Mouse (Mus musculus) hindbrain, embryonic 16.5 days (tissue): ENCODE results near the gene Rorc. TPM values are rescaled to one million over a fixed set of nuclear protein-coding genes. Genes with fewer than 3 reads are reported as not detected.

Experiments
- ATAC-seq: fragments of 200-750 bp; cut with Nextera tagmentation; 2 replicates; pipeline ENCODE4 v1.8.0; 2017; ENCODE audit warnings: moderate TSS enrichment, moderate library complexity
- H3K27ac ChIP-seq: fragments of 300-500 bp; sonication (generic); 2 replicates; pipeline ENCODE4 v1.5.1; 2014; ENCODE audit warnings: low read depth, mild to moderate bottlenecking, control low read depth, low read length, moderate library complexity
- H3K27me3 ChIP-seq: fragments of 300-500 bp; sonication (generic); replicated peaks from 2 replicates; pipeline ENCODE4 v1.6.1; 2014; ENCODE audit warnings: low read length; ENCODE audit not compliant: control insufficient read depth, insufficient read depth
- H3K36me3 ChIP-seq: fragments of 300-500 bp; sonication (generic); 2 replicates; pipeline ENCODE4 v1.6.1; 2014; ENCODE audit warnings: mild to moderate bottlenecking, low read length, moderate library complexity, mixed read lengths; ENCODE audit not compliant: control insufficient read depth, insufficient read depth
- H3K4me1 ChIP-seq: fragments of 300-500 bp; sonication (generic); 2 replicates; pipeline ENCODE4 v1.6.1; 2014; ENCODE audit warnings: low read depth, low read length; ENCODE audit not compliant: control insufficient read depth, insufficient read depth
- H3K4me2 ChIP-seq: fragments of 300-500 bp; sonication (generic); 2 replicates; pipeline ENCODE4 v1.6.1; 2014; ENCODE audit warnings: mild to moderate bottlenecking, low read length, control low read depth, moderate library complexity
- H3K4me3 ChIP-seq: fragments of 300-500 bp; sonication (generic); 2 replicates; pipeline ENCODE4 v1.5.1; 2014; ENCODE audit warnings: mild to moderate bottlenecking, low read length, control low read depth, moderate library complexity
- H3K9ac ChIP-seq: fragments of 300-500 bp; sonication (generic); 2 replicates; pipeline ENCODE4 v1.6.1; 2014; ENCODE audit warnings: low read depth, mild to moderate bottlenecking, control low read depth, low read length, moderate library complexity
- H3K9me3 ChIP-seq: fragments of 300-500 bp; sonication (generic); 2 replicates; pipeline ENCODE4 v1.6.1; 2014; ENCODE audit warnings: mild to moderate bottlenecking, low read length, moderate library complexity; ENCODE audit not compliant: control insufficient read depth
- WGBS: fragments of 180-500 bp; shearing (Covaris S2); extraction: QIAGEN DNeasy Blood & Tissue Kit; methylation state at CpG from one replicate; pipeline ENCODE4 v1.1.7; 2014; 5-methylcytosine and 5-hydroxymethylcytosine counted together
- polyA plus RNA-seq: library from polyadenylated mRNA; unstranded; fragments of >200 nt; fragmentation: Nextera tagmentation; extraction: Ambion mirVana; gene quantifications from 2 replicates; pipeline ENCODE4 v1.2.1, GENCODE M21; 2015

The Rorc gene
- polyA plus RNA-seq, 1 experiment from 2014 or later = 0.36 TPM

GRCm38 (mm10) chr3:94383476-94383875 lies 10.9 kb downstream of the Rorc start:
- no peaks in the 10 kb centered on the region for H3K4me1 ChIP-seq
- no peak for ATAC-seq
- 65% methylated on average over 3 of the region's 3 CpGs for WGBS

GRCm38 (mm10) chr3:94386671-94387070 lies 14.1 kb downstream of the Rorc start:
- H3K27ac ChIP-seq = no peak overlapping the region
- no peak overlapping the region for H3K9ac ChIP-seq
- H3K4me2 ChIP-seq = no peak overlapping the region
- no peaks in the 10 kb centered on the region for H3K36me3 ChIP-seq
- H3K4me1 ChIP-seq = no peaks in the 10 kb centered on the region
- 65% methylated on average over 4 of the region's 4 CpGs for WGBS
- no peak for ATAC-seq
- no peak overlapping the region for H3K4me3 ChIP-seq
- H3K27me3 ChIP-seq = no peaks in the 10 kb centered on the region
- no peaks in the 10 kb centered on the region for H3K9me3 ChIP-seq

More at GRCm38 (mm10) chr3:94383476-94383875, 10.9 kb downstream of the Rorc start:
- Histone ChIP-seq H3K4me2 (no peak overlapping the region), H3K27me3 (no peaks in the 10 kb centered on the region), H3K27ac (no peak overlapping the region), H3K36me3 (no peaks in the 10 kb centered on the region), H3K9me3 (no peaks in the 10 kb centered on the region), H3K4me3 (no peak overlapping the region), H3K9ac (no peak overlapping the region)

- Histone ChIP-seq H3K27me3 (no peaks in the 10 kb centered on the region), H3K9ac (no peak overlapping the region), H3K27ac (no peak overlapping the region), H3K36me3 (no peaks in the 10 kb centered on the region), H3K4me1 (no peaks in the 10 kb centered on the region), H3K9me3 (no peaks in the 10 kb centered on the region), H3K4me3 (no peak overlapping the region), H3K4me2 (no peak overlapping the region)
- ATAC-seq = no peak
- 92% methylated on average over 10 of the region's 10 CpGs for WGBS
Measured at GRCm38 (mm10) chr3:94387391-94387790, 14.8 kb downstream of the Rorc start.

GRCm38 (mm10) chr3:94388047-94388446 lies 15.5 kb downstream of the Rorc start:
- no peak overlapping the region for H3K9ac ChIP-seq
- no peaks in the 10 kb centered on the region for H3K9me3 ChIP-seq
- H3K4me2 ChIP-seq = no peak overlapping the region
- WGBS = 83% methylated on average over 5 of the region's 5 CpGs
- no peaks in the 10 kb centered on the region for H3K36me3 ChIP-seq
- no peak overlapping the region for H3K4me3 ChIP-seq
- no peak for ATAC-seq
- H3K27ac ChIP-seq = no peak overlapping the region
- H3K4me1 ChIP-seq = no peaks in the 10 kb centered on the region
- H3K27me3 ChIP-seq = no peaks in the 10 kb centered on the region

- Histone ChIP-seq H3K9ac (no peak overlapping the region), H3K4me2 (no peak overlapping the region), H3K4me1 (no peaks in the 10 kb centered on the region), H3K27me3 (no peaks in the 10 kb centered on the region), H3K36me3 (no peaks in the 10 kb centered on the region), H3K27ac (no peak overlapping the region), H3K9me3 (no peaks in the 10 kb centered on the region), H3K4me3 (no peak overlapping the region)
- 92% methylated on average over 16 of the region's 16 CpGs for WGBS
- no peak for ATAC-seq
Measured at GRCm38 (mm10) chr3:94389420-94389819, 16.8 kb downstream of the Rorc start.

- no peaks in the 10 kb centered on the region for H3K36me3 ChIP-seq
- H3K4me3 ChIP-seq = no peak overlapping the region
- H3K9ac ChIP-seq = no peak overlapping the region
- 69% methylated on average over 5 of the region's 5 CpGs for WGBS
- peak; percentile 54; the same call in 1 of the 2 replicates for ATAC-seq
- H3K4me2 ChIP-seq = no peak overlapping the region
- H3K9me3 ChIP-seq = no peaks in the 10 kb centered on the region
- H3K4me1 ChIP-seq = no peaks in the 10 kb centered on the region
- no peaks in the 10 kb centered on the region for H3K27me3 ChIP-seq
- H3K27ac ChIP-seq = no peak overlapping the region
Measured at GRCm38 (mm10) chr3:94391001-94391400, 18.4 kb downstream of the Rorc start.

GRCm38 (mm10) chr3:94392128-94392527 lies 19.5 kb downstream of the Rorc start:
- Histone ChIP-seq H3K9me3 (no peaks in the 10 kb centered on the region), H3K4me2 (no peak overlapping the region), H3K4me3 (no peak overlapping the region), H3K9ac (no peak overlapping the region), H3K27me3 (no peaks in the 10 kb centered on the region), H3K27ac (no peak overlapping the region), H3K4me1 (no peaks in the 10 kb centered on the region), H3K36me3 (no peaks in the 10 kb centered on the region)
- no peak for ATAC-seq
- WGBS = 91% methylated on average over 2 of the region's 2 CpGs

- ATAC-seq = 0 out of 2 replicates have a peak, but pooled peaks have one; percentile 22
- no peaks in the 10 kb centered on the region for H3K36me3 ChIP-seq
Measured at GRCm38 (mm10) chr3:94393049-94393448, 20.5 kb downstream of the Rorc start.

GRCm38 (mm10) chr3:94396336-94396735 lies 23.7 kb downstream of the Rorc start:
- no peaks in the 10 kb centered on the region for H3K9me3 ChIP-seq
- H3K4me3 ChIP-seq = no peak overlapping the region
- no peaks in the 10 kb centered on the region for H3K27me3 ChIP-seq
- H3K4me1 ChIP-seq = peaks cover 9% of the 10 kb centered on the region
- H3K36me3 ChIP-seq = no peaks in the 10 kb centered on the region
- no peak overlapping the region for H3K9ac ChIP-seq
- no peak for ATAC-seq
- WGBS = 86% methylated on average over 1 of the region's 1 CpGs
- H3K4me2 ChIP-seq = no peak overlapping the region
- H3K27ac ChIP-seq = no peak overlapping the region

More at GRCm38 (mm10) chr3:94393049-94393448, 20.5 kb downstream of the Rorc start:
- Histone ChIP-seq H3K27ac (no peak overlapping the region), H3K9me3 (no peaks in the 10 kb centered on the region), H3K4me2 (no peak overlapping the region), H3K27me3 (no peaks in the 10 kb centered on the region), H3K4me3 (no peak overlapping the region), H3K4me1 (no peaks in the 10 kb centered on the region), H3K9ac (no peak overlapping the region)
- WGBS = 65% methylated on average over 4 of the region's 4 CpGs

GRCm38 (mm10) chr3:94396851-94397250 lies 24.3 kb downstream of the Rorc start:
- Histone ChIP-seq H3K27ac (no peak overlapping the region), H3K4me2 (no peak overlapping the region), H3K9ac (no peak overlapping the region), H3K4me1 (peaks cover 9% of the 10 kb centered on the region), H3K27me3 (no peaks in the 10 kb centered on the region), H3K9me3 (no peaks in the 10 kb centered on the region), H3K36me3 (no peaks in the 10 kb centered on the region), H3K4me3 (no peak overlapping the region)
- WGBS = 77% methylated on average over 4 of the region's 4 CpGs
- no peak for ATAC-seq
